Mouse (Mus musculus) myocyte (in vitro differentiated cells): ENCODE results near the gene Ciapin1.

ENCODE experiments used
- CEBPB ChIP-seq: IDR thresholded peaks from 2 replicates; pipeline ENCODE4 v1.6.1; 2011; ENCODE audit warnings: mild to moderate bottlenecking, moderate library complexity; ENCODE audit not compliant: poor library complexity, insufficient read depth, severe bottlenecking
- E2F4 ChIP-seq: IDR thresholded peaks from one replicate; pipeline ENCODE4 v1.6.1; 2011; ENCODE audit warnings: mild to moderate bottlenecking, control low read depth, moderate library complexity; ENCODE audit not compliant: insufficient read depth
- MAX ChIP-seq: IDR thresholded peaks from one replicate; pipeline ENCODE4 v1.6.1; 2011; ENCODE audit warnings: low read depth, mild to moderate bottlenecking, control low read depth
- POLR2A ChIP-seq: IDR thresholded peaks from one replicate; pipeline ENCODE4 v1.6.1; 2011; ENCODE audit warnings: low read depth, mild to moderate bottlenecking, control low read depth, moderate library complexity; ENCODE audit not compliant: insufficient read length
- TCF12 ChIP-seq: IDR thresholded peaks from one replicate; pipeline ENCODE4 v1.6.1; 2011; ENCODE audit warnings: mild to moderate bottlenecking, control low read depth; ENCODE audit not compliant: poor library complexity, insufficient read depth, severe bottlenecking

DNA sequence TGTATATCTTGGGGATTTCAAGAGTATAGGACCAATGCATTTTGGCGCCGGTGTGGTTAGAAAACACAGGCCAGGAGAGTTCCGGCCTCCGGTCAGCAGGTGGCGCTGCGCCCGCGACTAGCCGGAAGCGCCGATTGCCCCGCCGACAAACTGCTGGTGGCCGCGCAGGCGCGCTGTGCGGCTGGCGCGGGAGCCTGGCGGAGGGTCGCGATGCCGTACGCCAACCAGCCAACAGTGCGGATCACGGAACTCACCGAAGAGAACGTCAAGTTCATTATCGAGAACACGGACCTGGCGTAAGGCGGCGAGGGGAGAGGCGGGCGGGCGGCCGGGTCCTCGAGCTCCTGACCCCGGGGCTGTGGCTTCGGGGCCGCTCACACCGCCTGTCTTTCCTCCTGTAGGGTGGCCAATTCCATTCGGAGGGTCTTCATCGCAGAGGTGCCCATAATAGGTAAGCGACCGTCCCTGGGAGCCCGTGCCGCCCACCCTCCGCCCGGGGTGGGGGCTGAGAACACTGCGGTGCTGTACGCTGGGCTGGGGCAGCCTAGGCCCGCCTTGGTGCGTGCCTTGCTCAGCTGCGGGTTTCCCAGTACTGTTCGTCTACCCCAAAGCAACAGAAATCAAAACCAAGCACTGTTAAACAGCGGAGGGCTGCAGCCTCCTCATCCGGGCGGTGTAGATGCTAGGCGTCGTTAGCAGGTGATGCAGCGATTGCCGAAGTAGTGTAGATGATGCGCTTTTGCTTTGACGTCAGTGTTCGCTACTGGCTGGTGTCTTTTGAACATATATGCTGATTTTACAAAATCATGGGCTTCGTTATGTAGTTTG is 19.4 kb upstream of the Ciapin1 start, which contains the start of gene Polr2c:
- no peak for TF ChIP-seq E2F4
- TF ChIP-seq MAX, result no peak
- TF ChIP-seq POLR2A, result peak; percentile 85
- no peak for TF ChIP-seq TCF12
- no peak for TF ChIP-seq CEBPB
